Mouse (Mus musculus) ES-E14 (cell line): ENCODE data around the gene Cyp2d40.

ENCODE experiments used
- CHD2 ChIP-seq: IDR thresholded peaks from 2 replicates; pipeline ENCODE4 v1.6.1; 2014; ENCODE audit warnings: mild to moderate bottlenecking, low read depth, low read length, inconsistent platforms
- HCFC1 ChIP-seq: IDR thresholded peaks from 2 replicates; pipeline ENCODE4 v1.6.1; 2012; ENCODE audit warnings: low read length, inconsistent platforms, borderline replicate concordance; ENCODE audit not compliant: insufficient read depth
- MAFK ChIP-seq: IDR thresholded peaks from 2 replicates; pipeline ENCODE4 v1.6.1; 2014; ENCODE audit warnings: mild to moderate bottlenecking, low read depth, low read length, inconsistent platforms; ENCODE audit not compliant: insufficient read depth
- ZC3H11A ChIP-seq: IDR thresholded peaks from 2 replicates; pipeline ENCODE4 v1.6.1; 2012; ENCODE audit warnings: low read depth, mild to moderate bottlenecking, inconsistent platforms, low read length, borderline replicate concordance
- ZNF384 ChIP-seq: IDR thresholded peaks from 2 replicates; pipeline ENCODE4 v1.6.1; 2012; ENCODE audit warnings: low read depth, low read length, inconsistent platforms

DNA sequence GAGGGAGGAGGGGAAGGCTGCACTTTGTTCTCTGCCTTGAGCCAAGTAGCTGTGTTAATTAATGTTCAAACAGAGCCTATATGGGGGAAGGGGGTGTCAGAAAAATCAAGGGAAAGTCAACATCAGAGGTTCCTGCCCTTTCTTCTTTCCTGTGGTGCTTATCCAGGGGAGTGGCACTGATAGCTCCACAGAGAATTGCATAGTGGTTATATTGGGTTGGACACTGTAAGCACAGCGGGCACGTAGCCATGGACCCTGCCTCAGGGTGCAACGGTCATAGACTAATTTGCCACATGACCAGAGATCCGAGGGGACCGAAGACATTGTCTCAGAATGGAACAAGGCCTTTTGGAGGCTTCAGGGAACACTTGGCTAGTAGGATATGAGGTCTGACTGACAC, 30.3 kb upstream of the Cyp2d40 start, which contains the start of gene Cyp2d26:
- no peak for TF ChIP-seq ZNF384
- TF ChIP-seq MAFK = no peak
- no peak for TF ChIP-seq CHD2
- TF ChIP-seq HCFC1 = no peak
- no peak for TF ChIP-seq ZC3H11A
